Mouse (Mus musculus) adrenal gland, adult 18-20 months (tissue): ENCODE results near the gene 7530416G11Rik. TPM values are rescaled to one million over a fixed set of nuclear protein-coding genes. Genes with fewer than 3 reads are reported as not detected.
A peak's percentile ranks its signal among the peaks of the same experiment; 100 is the strongest.

Source experiments
- DNase-seq, 2 experiments: peaks; one replicate each; pipeline ENCODE4 v3.0.0; 2021 to 2022; ENCODE audit warnings: low spot score in 2 of 2
- long read RNA-seq, 2 experiments: library from polyadenylated mRNA; stranded (forward); transcript quantifications; one replicate each; pipeline ENCODE4 v2.0.0; 2021
- total RNA-seq, 2 experiments: library from RNA; stranded (reverse); gene quantifications; 1 replicate in 1 of 2; 2 replicates in 1 of 2; pipeline ENCODE4 v1.2.3; 2021

The 7530416G11Rik gene
- not detected for total RNA-seq
- long read RNA-seq, experiment 1, result 0 reads
- long read RNA-seq, experiment 2, result 0 reads

DNA sequence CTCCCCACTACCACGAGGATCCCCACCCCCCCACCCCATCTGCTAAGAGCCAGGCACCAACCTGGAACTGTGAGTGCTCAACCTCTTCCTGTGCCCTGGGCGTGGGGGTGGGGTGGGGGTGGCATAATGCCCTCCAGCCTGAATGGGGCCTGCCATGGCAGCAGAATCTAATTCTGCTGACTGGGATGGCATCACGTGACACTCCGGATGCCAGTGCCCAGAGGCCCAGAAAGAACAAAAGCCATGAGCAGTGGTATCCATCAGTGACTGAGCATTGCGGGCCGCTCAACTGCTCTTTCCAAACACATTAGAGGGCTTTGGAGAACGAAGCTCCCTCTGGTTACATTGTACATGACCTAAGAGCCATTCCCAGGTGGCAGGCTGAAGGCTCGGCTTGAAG, at the start of gene 7530416G11Rik:
TSS of gene 7530416G11Rik (minus strand) at position 101 of the 400 bp plus-strand sequence.
- no peak for DNase-seq

DNA sequence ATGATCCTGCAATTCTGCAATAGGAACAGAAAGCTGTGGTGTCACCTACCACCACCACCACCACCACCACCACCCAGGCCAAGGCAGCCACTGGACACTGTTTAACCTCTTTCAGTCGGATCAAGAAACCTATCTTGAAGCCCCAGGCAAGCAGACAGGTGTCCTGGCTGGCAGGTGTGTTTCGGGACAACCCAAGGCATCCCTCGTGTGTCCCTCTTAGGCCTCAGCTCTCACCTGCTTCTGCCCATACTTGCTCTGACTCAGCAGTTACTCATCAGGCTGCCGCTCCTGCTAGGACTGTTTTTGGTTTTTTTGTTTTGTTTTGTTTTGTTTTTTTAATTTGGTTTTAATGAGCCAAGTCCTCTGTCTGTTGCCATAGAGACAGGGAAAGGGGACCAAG, 43.5 kb upstream of the 7530416G11Rik start:
- no peak for DNase-seq

DNA sequence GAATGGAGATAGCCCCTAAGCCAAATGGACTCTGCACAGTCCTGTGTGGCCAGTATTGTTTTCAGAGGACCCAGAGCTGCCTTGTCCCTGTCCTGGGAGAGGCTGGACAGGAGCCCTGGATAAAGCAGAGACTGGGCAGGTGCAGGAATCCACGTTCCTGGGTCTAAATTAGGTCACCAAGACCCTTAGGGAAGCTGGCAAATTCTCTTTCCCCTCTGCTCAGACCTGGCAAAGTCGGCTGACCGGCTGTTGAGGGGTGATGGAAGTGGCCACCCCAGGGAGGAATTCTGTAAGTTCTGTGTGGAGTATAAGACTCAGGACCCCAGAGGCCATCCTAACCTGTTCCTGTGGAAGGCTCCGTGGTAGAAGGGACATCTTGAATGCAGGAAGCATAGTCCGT, 42.3 kb upstream of the 7530416G11Rik start:
- DNase-seq, result no peak

DNA sequence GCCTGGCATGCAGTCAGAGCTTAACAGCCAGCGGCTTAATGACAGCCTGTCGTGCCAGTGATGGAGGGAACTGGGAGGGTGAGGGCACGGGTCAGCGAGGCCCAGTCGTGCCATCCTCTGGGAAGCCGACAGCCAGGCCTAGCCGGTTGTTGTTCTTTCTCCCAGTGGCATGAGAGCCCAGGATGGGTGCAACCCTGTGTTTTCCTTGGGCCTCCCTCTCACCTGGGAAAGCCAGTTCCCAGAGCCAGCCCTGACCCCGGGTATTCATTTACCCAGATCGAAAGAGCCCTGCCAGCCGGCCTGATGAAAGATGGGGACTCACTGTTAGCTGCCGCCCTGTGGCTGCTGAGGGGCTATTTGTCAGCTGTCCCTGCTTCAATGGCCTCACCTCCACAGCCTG, 35.1 kb upstream of the 7530416G11Rik start:
- no peak for DNase-seq

DNA sequence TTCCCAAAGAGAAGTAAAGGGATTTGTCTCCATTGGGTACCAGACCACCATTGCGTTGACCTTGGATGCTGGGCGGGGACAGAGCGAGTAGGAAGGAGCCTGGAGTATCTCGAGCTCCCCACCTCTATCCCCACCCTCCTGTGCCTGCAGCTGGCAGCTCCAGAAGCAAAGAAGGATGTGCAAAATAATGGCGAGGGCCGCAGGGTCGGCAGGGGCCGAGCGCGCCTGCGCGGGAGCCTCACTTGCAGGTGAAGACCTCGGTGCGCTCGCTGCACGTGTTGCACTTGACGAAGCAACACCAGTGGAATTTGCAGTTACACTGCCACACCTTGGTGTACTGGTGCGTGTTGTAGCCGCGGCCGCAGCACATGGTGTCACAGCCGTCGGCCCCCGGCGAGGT, 34.1 kb upstream of the 7530416G11Rik start:
- no peak for DNase-seq

DNA sequence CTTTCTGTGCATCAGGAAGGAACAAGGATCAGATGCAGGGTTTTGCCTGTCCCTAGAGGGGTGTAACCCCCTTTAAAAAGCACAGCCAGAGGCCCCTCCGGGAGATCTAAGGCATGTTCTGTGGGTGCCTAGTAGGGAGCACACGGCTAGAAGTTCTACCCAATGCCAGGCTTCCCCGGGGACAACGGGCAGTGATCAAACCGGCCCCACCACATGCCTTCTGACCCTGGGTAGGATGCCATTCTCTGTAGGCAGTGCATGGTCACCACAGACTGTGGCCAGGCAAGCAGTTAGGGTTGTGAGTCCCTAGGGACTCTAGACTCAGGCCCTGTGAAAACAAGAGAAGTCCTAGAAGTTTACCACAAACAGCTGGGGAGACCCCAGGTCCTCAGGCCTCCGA, 31.6 kb upstream of the 7530416G11Rik start:
- DNase-seq, result no peak

DNA sequence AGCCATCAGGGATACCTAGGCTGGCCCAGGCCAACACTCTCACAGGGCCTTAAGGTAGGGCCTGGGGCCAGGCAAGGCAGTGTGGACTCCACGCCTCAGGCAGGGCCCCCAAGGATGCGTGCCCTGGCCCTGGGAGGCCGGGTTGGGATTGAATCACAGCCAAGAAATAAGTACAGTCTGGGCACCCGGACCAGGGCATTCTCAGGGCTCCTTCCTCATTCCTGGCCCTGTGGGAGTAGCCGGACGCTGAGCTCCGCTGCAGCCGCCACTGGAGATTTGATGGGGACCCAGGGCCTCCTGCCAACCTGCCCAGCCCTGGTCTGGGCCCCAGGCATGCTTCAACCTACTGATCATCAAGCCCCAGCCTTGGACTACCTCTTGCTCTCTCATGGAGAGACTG, 31.2 kb upstream of the 7530416G11Rik start:
- DNase-seq, result no peak

DNA sequence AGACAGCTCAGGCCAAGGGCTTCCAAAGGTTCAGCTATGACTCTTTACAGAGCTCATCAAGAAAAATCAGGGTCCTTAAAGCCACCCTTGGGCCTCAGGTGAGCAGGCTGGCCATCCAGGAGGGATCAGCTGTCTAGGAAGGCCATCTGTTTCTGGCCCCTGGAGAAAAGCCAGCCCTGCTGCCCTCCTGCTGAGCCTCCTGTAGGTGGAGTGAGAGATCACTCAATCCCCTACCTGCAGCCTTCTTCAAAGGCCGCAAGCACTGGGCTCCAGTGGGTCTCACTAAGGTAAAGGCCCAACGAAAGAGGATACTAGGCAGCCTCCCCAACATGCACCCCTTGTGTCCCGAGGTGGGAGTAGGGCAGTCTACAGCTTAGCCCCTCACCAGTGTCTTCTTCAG, 29.0 kb upstream of the 7530416G11Rik start:
- no peak for DNase-seq

DNA sequence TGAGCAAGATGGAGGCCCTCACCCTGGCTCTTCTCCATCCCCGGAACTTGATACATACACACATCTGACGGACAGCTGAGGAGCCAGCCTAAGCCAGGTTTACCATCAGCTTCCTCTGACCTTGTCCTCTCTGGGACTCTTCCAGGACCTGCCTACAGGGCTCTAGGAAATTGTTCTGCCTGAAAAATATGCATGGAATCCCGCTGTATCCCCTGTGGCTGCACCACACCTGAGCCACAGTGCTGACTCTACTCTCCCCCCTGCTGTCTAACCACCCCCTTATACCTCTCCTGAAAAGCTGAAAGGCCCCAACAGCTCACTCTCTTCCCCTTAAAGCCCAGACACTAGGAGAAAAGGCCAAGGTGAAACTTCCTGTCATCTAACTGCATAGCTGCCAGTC, 26.9 kb upstream of the 7530416G11Rik start:
- DNase-seq, result no peak

DNA sequence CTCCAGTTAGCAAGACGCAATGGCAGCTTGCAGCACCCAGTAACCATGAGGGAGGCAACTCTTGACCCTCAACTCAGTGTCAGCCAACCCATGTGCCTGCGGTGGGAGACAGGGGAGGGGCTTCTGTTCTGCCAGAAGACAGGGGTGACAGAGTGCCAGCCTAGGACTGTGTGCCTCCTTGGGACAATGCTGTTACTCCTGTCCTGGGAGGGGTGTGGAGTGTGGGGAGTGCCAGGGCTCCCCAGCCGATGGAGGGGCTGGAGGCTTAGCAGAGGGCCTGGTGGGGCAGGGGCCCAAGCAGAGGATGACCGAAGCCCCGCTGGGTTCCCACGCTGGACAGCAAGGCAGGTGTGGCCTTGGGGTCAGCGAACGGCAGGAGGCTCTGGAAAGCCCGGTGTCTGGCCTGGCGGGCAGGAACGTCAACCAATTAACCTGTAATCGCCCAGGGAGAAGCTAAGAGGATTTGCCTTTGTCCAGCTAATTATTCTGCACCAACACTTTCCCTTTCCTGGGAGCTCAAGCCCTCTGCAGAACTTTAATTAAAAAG, 21.4 kb upstream of the 7530416G11Rik start:
- no peak for DNase-seq

DNA sequence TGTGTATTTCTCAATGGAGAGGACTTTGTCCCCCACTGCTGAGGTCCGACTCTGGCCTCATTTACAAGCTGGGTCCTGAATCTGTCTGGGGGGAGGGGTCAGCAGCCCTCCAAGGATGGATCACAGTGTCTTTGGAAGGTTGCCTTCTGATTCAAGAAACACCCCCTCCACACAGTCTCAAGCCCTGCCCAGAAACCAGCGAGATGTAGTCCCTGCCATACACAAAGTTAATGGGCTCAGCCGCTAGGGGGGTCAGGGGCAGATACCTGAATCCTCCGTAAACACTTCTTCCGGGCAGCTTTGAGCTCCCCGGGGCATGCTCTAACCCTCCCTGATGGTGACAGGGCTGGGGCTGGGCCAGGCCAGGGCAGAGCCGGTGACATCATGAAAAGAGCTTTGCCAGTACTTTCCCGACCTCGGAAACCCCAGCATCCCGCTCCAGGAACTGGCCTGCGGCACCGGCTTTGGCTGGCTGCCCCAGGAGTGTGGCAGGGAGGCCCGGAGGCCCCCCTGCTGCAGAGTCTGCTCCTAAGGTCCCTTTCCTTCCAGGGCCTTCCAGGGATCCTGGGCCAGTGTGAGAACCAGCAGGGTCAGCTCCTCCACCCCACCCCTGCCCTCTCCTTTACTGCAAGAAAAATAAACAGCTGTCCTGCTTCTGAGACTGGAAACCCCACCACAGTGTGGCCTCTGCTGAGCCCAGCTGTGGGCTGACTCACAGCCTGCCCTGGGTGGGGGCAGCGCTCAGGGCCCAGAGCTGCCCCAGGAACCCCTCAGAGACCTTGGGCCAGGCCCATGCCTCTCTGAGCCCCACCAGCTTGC, 20.4 kb upstream of the 7530416G11Rik start:
- peak; percentile 58 to 60 for DNase-seq

DNA sequence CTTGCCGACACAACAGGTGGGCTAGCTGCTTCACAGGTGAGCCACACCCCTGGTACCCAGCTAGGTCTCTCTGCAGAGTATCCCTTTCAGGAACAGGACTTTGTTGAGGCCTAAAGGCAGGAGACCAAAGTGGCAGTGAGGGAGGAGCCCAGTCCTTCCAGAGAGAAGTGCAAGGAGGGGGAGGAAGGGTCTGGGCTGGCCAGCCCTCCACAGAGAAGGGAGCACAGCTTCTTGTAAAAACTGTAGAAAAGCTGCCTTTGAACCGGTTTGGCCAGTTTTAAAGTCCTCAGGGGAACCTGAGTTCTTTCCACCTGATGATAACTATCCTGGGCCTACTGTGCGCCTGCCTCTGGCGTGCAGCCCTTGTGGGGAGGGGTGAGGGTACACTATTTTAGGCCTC, 16.4 kb upstream of the 7530416G11Rik start:
- no peak for DNase-seq

DNA sequence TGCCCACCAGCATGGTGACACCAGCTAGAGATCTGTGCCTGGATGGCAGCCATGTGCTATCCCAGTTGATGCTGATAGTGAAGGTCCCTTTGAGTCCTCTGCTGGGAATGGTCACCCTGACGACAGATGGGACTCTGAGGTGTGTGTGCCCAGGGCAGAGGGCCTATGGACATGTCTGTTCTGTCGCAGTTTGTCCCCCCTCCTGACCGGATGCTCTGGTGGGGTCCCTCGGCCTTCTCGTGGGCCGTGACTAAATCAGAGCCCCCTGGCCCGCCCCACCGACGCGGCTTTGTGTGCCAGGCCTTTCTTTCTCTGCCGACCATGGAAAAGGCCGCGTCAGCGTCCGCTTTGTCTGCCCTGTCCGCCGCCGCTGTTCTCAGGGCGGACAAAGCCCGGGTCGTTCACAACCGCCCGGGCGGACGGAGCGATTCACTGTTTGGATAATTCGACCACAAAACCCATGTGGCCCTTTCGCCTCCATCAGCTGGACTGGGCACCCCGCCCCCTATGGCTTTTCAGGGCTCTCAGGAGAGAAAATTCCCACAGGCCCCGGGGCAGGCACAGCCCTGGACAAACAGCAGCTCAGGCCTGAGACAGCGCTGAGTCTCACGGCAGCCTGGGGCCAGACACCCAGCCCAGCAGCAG, 4.5 kb upstream of the 7530416G11Rik start:
- no peak for DNase-seq

DNA sequence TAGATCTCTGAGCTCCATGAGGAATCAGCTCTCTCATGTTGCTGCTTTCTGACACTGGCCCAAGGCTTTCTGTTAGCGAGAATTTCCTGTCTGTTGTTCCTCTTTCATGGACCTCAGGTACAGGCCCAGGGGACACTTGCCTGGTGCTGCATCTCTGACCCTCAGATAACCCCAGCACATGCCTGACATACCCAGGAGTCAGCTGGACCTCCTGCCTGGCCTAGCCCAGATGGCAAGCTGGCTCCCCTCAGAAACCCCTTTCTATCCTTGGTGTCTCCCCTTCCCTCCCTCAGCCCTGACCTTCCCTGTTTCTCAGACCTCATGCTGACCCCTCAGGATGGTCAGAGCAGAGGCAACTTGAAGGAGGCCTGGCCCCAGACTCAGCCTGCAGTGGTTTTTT, 3.7 kb upstream of the 7530416G11Rik start:
- no peak for DNase-seq

DNA sequence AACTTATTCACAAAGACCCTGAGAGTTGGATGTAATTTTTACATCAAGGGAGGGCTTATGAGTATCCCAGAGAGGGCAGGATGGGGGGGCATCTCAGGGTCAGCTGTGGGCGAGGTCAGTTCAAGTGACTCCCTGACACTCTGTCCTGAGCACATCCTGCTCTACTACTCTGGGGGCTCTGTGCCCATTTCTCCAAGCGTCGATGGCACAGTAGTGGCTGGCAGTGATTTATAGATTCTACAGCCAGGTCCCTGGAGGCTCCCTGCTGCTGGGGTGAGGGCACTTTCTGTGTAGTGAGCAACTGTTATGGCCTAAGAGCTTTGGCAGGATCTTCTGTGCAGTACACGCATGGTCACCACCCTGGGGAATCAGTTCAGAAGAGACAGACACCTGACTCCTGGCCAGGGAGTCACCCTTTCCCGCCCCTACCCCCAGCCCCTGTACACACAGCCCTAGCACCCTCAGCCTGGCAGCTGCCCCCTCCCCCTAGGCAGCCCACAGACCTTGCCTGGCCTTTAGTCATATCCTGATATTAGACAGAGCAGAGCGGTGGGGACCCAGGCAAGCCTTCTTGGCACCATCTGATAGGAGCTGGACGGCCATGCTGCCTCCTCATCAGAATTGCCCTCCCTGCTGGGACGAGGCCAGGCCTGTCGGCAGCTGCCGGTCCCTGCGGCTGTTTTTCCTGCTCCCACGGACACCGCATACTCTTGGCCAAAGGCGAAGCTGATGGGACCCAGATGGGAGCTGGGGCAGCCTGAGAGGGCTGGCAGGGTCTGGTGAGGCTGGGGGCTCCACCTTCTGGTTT, 2.3 kb upstream of the 7530416G11Rik start:
- DNase-seq, result no peak

DNA sequence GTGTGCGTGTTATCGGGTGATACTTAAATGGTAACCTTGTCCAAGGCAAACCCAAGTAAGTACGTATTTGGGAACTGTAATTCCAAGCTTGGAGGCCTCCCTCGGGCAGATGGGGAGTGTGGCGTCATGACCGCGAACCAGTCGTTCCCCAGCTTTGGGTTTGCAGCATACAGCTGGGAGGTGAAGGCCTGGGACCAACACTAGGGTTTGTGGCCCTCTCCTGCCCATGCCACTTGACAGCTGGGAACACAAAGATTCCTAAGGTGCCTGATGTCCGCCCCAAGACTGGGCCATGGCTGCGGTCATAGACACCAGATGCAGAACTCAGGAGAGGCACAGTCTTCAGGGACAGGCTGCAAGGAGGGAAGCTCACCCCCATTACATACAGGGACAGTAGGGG, 2.8 kb downstream of the 7530416G11Rik start:
- DNase-seq, result no peak

DNA sequence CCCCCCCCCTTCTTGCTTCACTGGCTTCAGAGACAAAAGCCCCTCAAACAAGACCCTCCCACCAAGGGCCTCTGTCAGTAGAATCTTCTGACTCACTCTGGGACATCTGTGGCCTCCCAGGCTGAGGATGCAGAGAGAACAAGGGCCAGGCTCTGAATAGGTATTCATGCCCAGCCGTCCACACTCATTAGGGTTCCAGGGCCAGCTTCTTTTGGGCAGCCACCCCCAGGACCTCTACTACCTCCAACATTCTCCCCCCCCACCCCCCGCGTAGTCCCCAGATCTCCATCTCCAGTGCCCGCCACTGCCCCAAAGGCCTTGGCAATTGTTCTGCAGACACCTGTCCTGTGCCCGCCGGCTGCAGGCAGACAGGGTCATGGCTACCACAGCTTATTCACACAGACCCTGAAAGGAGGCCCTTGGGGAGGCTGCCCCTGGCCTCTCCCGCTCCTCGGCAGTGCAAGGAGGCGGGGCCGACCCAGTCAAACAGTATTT, 5.0 kb downstream of the 7530416G11Rik start:
- no peak for DNase-seq

DNA sequence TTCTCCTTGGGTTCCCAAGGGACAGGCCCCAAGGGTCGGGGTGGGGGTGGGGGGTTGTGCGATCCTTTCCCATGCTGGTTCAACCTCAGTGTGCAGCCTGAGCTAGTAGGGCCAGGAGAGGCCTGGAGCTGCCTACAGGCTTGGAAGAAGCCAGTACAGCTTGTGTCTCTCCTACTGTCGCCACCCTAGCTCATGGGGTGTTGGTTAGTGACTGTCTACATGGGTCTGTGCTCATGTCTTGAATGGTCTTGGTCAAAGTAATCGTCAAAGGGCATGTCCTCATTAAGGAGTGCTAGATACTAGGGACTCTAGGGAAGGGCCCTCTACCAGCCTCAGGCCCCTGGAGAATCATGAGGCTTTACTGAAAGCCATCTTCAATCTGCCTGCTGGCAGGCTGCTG, 5.5 kb downstream of the 7530416G11Rik start:
- DNase-seq, result no peak

DNA sequence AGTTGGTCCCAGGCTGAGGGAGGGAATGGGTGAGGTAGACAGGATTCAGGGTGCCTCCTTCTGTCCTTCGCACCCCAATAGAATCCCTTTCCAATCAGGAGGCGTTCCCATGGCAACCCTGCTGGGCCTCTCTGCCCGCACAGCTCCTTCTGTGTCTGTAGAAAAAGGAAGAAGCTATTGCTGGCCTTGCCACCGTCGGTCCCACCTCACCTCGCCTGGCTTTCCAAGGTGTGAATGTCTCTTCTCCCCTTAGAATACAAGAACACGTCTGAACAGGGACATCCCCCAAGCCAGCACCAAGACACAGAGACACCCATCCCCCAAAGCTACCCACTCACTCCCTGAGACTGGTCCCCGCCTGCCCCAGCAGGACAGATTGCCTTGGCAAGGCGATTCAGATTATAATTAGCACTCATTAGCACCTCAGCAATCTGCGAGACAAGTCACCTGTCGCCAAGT, 8.8 kb downstream of the 7530416G11Rik start:
- DNase-seq, result no peak

DNA sequence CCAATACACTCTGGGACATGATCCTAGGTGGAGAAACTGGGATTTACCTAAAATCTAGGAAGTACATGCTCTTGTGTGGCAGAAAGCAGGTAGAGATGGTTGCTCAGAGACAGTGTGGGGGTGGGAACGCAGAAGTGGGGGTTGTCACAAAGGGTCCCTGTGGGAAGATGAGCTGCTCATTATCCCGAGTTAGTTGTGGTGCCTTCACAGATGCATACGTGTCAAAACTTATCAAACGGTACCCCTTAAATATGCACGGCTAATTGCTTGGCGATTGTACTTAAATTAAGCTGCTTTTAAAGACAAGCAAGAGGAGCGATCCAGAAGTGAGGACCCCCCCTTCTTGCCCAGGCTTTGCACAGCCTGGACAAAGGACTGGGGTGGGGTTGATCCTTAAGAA, 13.3 kb downstream of the 7530416G11Rik start:
- no peak for DNase-seq

DNA sequence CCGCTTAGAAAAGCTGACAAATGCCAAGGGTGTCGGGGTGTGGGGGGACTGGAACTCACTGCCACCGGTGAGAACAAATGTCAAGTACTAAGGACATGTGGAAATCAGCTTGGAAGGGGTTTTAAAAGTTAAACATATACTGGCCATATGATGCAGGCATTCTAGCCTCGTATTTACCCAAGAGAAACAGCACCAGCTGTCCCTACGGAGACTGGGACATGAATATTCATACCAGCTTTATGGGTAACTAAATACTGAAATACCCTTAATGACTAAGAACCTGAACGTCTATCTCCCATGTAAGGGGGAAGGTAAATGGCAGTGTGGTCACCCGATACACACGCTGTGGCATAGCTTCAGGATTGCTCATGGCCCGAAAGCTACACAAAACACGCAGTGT, 14.1 kb downstream of the 7530416G11Rik start:
- DNase-seq, result no peak
